Comparison of ENCODE assay signal across 8 mouse cellular contexts in the genomic region with DNA sequence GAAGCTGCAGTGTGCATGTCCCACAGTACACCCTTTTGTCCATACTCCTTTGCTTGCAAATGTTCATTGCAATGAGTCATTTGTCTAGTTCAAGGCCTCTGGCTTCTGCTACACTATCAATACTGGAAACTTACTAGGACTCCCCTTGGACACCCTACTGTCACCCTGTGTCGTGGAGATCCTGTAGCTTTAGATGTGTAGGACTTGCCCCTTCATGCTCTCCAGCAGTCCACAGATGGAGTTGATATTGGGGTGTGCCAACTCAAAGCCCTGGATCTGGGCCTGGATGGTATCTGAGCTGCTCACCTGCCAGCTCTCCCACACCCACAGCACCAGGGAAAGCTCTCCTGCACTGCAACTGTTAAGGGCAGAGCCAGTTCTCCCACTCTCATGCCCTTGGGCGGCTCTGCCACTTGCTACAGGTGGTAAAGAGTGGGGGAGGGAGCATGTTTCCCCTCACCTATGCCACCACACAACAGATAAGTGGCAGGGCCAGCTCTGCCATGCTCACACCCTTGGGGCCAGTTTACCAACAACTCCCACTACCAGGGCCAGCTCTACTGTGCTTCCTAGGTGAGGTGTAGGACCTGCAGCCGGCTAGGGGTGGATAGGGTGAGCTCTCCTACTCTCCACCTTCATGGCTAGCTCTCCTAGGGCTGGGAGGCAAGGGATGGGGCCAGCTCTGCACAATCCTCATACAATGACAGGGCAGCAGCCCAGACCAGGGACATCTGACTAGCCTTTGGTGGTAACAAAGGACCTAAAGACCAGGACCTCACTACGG. TPM values are rescaled to one million over a fixed set of nuclear protein-coding genes. Genes with fewer than 3 reads are reported as not detected.
A peak's percentile ranks its signal among the peaks of the same experiment; 100 is the strongest.
DNase-seq lines count a peak whose midpoint lies in the region; ATAC-seq and TF ChIP-seq lines count a peak whose summit lies in the region.

No protein-coding gene starts in this region.

- no peak for TF ChIP-seq CTCF in gastrocnemius, adult 2 months (IDR thresholded peaks at IDR 0.05)

- H3K4me3 ChIP-seq in kidney, embryonic 16.5 days (ENCODE audit: low read length) = no peak overlapping the region
- no peak overlapping the region for H3K4me3 ChIP-seq in embryonic facial prominence, embryonic 14.5 days (ENCODE audit: low read depth, low read length)
- no peak overlapping the region for H3K4me3 ChIP-seq in gastrocnemius, adult 2 months

- no peak overlapping the region for H3K9ac ChIP-seq in kidney, embryonic 16.5 days (replicated peaks; ENCODE audit: low read length)
- no peak overlapping the region for H3K9ac ChIP-seq in embryonic facial prominence, embryonic 14.5 days (ENCODE audit: low read depth, low read length)

- 39% methylated on average over 4 of the region's 4 CpGs for WGBS in kidney, embryonic 16.5 days
- WGBS in embryonic facial prominence, embryonic 14.5 days = 39% methylated on average over 4 of the region's 4 CpGs

- intact Hi-C loops in gastrocnemius, adult 2 months (cut with DNase I) = no loop called here

- H3K9me3 ChIP-seq in kidney, embryonic 16.5 days (ENCODE audit: low read length) = no peaks in the 10 kb centered on the region
- H3K9me3 ChIP-seq in embryonic facial prominence, embryonic 14.5 days (ENCODE audit: control insufficient read depth, low read length) = no peaks in the 10 kb centered on the region

- H3K27me3 ChIP-seq in kidney, embryonic 16.5 days (ENCODE audit: insufficient read depth, low read length) = no peaks in the 10 kb centered on the region
- no peaks in the 10 kb centered on the region for H3K27me3 ChIP-seq in embryonic facial prominence, embryonic 14.5 days (replicated peaks; ENCODE audit: control insufficient read depth, insufficient read depth, low read length)

- no peak overlapping the region for H3K27ac ChIP-seq in kidney, embryonic 16.5 days (ENCODE audit: low read length)
- H3K27ac ChIP-seq in embryonic facial prominence, embryonic 14.5 days (replicated peaks; ENCODE audit: low read depth, low read length) = no peak overlapping the region
- H3K27ac ChIP-seq in gastrocnemius, adult 2 months = no peak overlapping the region

- peaks cover 2% of the 10 kb centered on the region; the same call in 1 of the 2 replicates for H3K4me1 ChIP-seq in kidney, embryonic 16.5 days (ENCODE audit: insufficient read depth, low read length)
- no peaks in the 10 kb centered on the region for H3K4me1 ChIP-seq in embryonic facial prominence, embryonic 14.5 days (ENCODE audit: control insufficient read depth, insufficient read depth, low read length)

- H3K36me3 ChIP-seq in kidney, embryonic 16.5 days (ENCODE audit: insufficient read depth, low read length) = peaks cover 33% of the 10 kb centered on the region
- H3K36me3 ChIP-seq in embryonic facial prominence, embryonic 14.5 days (ENCODE audit: control insufficient read depth, insufficient read depth, low read length) = peaks cover 39% of the 10 kb centered on the region

- DNase-seq in kidney, postnatal 14 days = no peak
- no peak for DNase-seq in embryonic facial prominence, embryonic 14.5 days (ENCODE audit: low spot score)
- DNase-seq in kidney, postnatal 25 days = peak; percentile 12 to 49
- DNase-seq in neural tube, embryonic 10.5 days (ENCODE audit: extremely low spot score, low spot score) = peak; percentile 42
- no peak for DNase-seq in cerebellum, adult 11-12 months
- no peak for DNase-seq in gastrocnemius, adult 2 months

- peak; percentile 74 for ATAC-seq in kidney, embryonic 16.5 days (ENCODE audit: low FRiP score, low TSS enrichment)
- ATAC-seq in embryonic facial prominence, embryonic 14.5 days (ENCODE audit: low read depth) = peak; percentile 22; the same call in 1 of the 2 replicates
- no peak for ATAC-seq in megakaryocyte, adult 5-6 weeks (ENCODE audit: poor library complexity, severe bottlenecking)

- no peak overlapping the region for H3K4me2 ChIP-seq in kidney, embryonic 16.5 days (replicated peaks; ENCODE audit: low read depth, low read length)
- H3K4me2 ChIP-seq in embryonic facial prominence, embryonic 14.5 days (ENCODE audit: low read depth, low read length) = no peak overlapping the region

RNA-seq across cellular contexts. Expression of gene Rps15a, which starts 13.1 kb away (rescaled TPM):
- polyA plus RNA-seq in kidney, embryonic 16.5 days (2015; fragmentation: Nextera tagmentation; extraction: Ambion mirVana) = 655 and 667 TPM in 2 replicates
- 887 and 1,013 TPM in 2 replicates for polyA plus RNA-seq in embryonic facial prominence, embryonic 14.5 days (2014; fragmentation: Nextera tagmentation; extraction: Ambion mirVana)
- total RNA-seq in megakaryocyte, adult 5-6 weeks (2015) = 1,555 and 1,680 TPM in 2 replicates
- 559 and 757 TPM in 2 replicates for total RNA-seq in megakaryocyte, adult 5-6 weeks (2017)
- 100 to 1,000 TPM; 409 to 488 TPM for total RNA-seq in gastrocnemius, adult 2 months (2021)

RNA-seq across cellular contexts. Expression of gene Arl6ip1, which starts 26.6 kb away (rescaled TPM):
- polyA plus RNA-seq in kidney, embryonic 16.5 days (2015; fragmentation: Nextera tagmentation; extraction: Ambion mirVana) = 405 and 508 TPM in 2 replicates
- 267 and 304 TPM in 2 replicates for polyA plus RNA-seq in embryonic facial prominence, embryonic 14.5 days (2014; fragmentation: Nextera tagmentation; extraction: Ambion mirVana)
- total RNA-seq in megakaryocyte, adult 5-6 weeks (2015) = 322 and 348 TPM in 2 replicates
- total RNA-seq in megakaryocyte, adult 5-6 weeks (2017) = 267 and 301 TPM in 2 replicates
- total RNA-seq in gastrocnemius, adult 2 months (2021) = 10 to 100 TPM in 1 of 2 experiments, 1 to 10 TPM in 1; 7.9 to 11.2 TPM

Comparison
In these comparisons a context has a peak if more than half of its experiments do, and no peak if none do; other contexts are left out.
1. DNase-seq: peak in kidney, postnatal 25 days (2 of 2) and neural tube, embryonic 10.5 days (single experiment); none in kidney, postnatal 14 days (single experiment), embryonic facial prominence, embryonic 14.5 days (single experiment), cerebellum, adult 11-12 months (single experiment) and gastrocnemius, adult 2 months (single experiment).
2. RNA of gene Arl6ip1, which starts 26.6 kb away (total RNA-seq): 267 to 348 TPM in megakaryocyte, adult 5-6 weeks; 7.9 to 11.2 TPM in gastrocnemius, adult 2 months; every median in the first group is over 10 times any median in the second.